Mouse (Mus musculus): Measurements from ENCODE around the gene Cpox. TPM values are rescaled to one million over a fixed set of nuclear protein-coding genes. Genes with fewer than 3 reads are reported as not detected.
A peak's percentile ranks its signal among the peaks of the same experiment; 100 is the strongest.

Gene Cpox
- polyA plus RNA-seq, 1 experiment from 2014 or later = 22.0 TPM

GRCm38 (mm10) chr16:58635866-58636265 is 34.2 kb upstream of the Cpox start:
- ATAC-seq (replicated peaks; ENCODE audit: low FRiP score) (no peak), DNase-seq (ENCODE audit: low spot score) (no peak)
- Histone ChIP-seq H3K36me3 (ENCODE audit: control insufficient read depth, insufficient read depth, low read length) (no peaks in the 10 kb centered on the region), H3K27me3 (ENCODE audit: control insufficient read depth, insufficient read depth, low read length) (no peaks in the 10 kb centered on the region), H3K9me3 (ENCODE audit: control insufficient read depth, low read length) (no peaks in the 10 kb centered on the region), H3K9ac (ENCODE audit: low read length) (no peak overlapping the region), H3K4me2 (ENCODE audit: low read depth, low read length, severe bottlenecking) (no peak overlapping the region), H3K27ac (ENCODE audit: low read depth, low read length) (no peak overlapping the region), H3K4me1 (replicated peaks; ENCODE audit: control insufficient read depth, insufficient read depth, low read length) (no peaks in the 10 kb centered on the region), H3K4me3 (ENCODE audit: low read depth, low read length) (no peak overlapping the region)
- 65% methylated on average over 2 of the region's 2 CpGs for WGBS

- 79% methylated on average over 4 of the region's 4 CpGs for WGBS
- H3K4me3 ChIP-seq (ENCODE audit: low read depth, low read length) = no peak overlapping the region
These were observed 32.6 kb upstream of the Cpox start for GRCm38 (mm10) chr16:58637448-58637847.

DNA sequence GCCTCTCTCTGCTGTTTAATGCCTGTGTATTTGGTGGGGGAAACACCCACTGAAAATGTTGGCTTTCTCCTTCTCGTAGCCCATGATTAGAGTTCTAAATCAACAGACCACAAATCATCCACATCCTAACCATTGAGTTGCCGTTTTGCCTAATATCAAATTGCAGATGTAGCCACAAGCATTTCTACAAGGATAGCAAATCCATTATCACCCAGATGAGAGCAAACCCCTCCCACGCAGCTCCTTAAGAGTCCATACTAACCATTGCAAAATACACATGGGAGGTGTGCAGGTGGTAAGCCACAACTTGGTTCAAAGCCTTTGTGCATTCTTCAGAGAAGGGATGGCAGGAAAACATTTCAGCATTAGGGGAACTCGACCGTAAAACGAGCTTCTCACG is 32.1 kb upstream of the Cpox start:
- 75% methylated on average over 7 of the region's 7 CpGs for WGBS
- Histone ChIP-seq H3K9me3 (ENCODE audit: control insufficient read depth, low read length) (no peaks in the 10 kb centered on the region), H3K9ac (ENCODE audit: low read length) (no peak overlapping the region)

More at GRCm38 (mm10) chr16:58637448-58637847, 32.6 kb upstream of the Cpox start:
- no peak overlapping the region for H3K9ac ChIP-seq (ENCODE audit: low read length)
- H3K4me1 ChIP-seq (replicated peaks; ENCODE audit: control insufficient read depth, insufficient read depth, low read length) = no peaks in the 10 kb centered on the region
- ATAC-seq (replicated peaks; ENCODE audit: low FRiP score) = no peak
- H3K27me3 ChIP-seq (ENCODE audit: control insufficient read depth, insufficient read depth, low read length) = no peaks in the 10 kb centered on the region
- no peaks in the 10 kb centered on the region for H3K36me3 ChIP-seq (ENCODE audit: control insufficient read depth, insufficient read depth, low read length)
- DNase-seq (ENCODE audit: low spot score) = no peak
- H3K4me2 ChIP-seq (ENCODE audit: low read depth, low read length, severe bottlenecking) = no peak overlapping the region
- H3K9me3 ChIP-seq (ENCODE audit: control insufficient read depth, low read length) = no peaks in the 10 kb centered on the region
- no peak overlapping the region for H3K27ac ChIP-seq (ENCODE audit: low read depth, low read length)

DNA sequence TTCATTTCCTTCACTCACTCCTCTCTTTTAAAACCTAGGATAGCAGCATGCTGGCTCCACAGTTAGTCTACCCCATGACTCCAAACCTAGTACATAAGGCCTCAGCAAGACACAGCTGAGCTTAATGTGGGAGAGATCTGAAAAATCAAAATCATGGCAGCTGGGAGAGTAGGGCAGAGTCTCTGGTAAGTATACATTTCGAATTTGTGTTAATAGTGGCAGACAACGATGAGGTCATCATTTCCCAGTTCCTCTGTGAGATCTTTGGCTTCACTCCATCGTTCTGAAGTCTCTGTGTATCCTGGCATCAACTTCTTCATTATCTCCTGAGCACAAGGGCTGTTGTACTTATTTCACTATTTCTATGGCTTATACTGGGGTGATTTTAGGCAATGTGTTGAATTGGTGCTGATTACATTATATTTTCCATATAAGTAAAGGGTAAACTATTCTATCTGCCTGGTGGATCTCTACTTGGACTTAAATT is 31.4 kb upstream of the Cpox start, which contains the start of gene E330017A01Rik:
E330017A01Rik (minus strand) TSS at position 51 of the 487 bp plus-strand sequence.
- no peaks in the 10 kb centered on the region for H3K36me3 ChIP-seq (ENCODE audit: control insufficient read depth, insufficient read depth, low read length)
- no peak within 1 kb of the TSS for H3K4me3 ChIP-seq (ENCODE audit: low read depth, low read length)
- no peak for ATAC-seq (replicated peaks; ENCODE audit: low FRiP score)
- DNase-seq (ENCODE audit: low spot score) = no peak
- H3K9ac ChIP-seq (ENCODE audit: low read length) = no peak within 1 kb of the TSS
- 92% methylated on average over 3 of the region's 3 CpGs for WGBS
- no peaks in the 10 kb centered on the region for H3K27me3 ChIP-seq (ENCODE audit: control insufficient read depth, insufficient read depth, low read length)
- H3K4me2 ChIP-seq (ENCODE audit: low read depth, low read length, severe bottlenecking) = no peak within 1 kb of the TSS
- H3K27ac ChIP-seq (ENCODE audit: low read depth, low read length) = no peak within 1 kb of the TSS
- no peaks in the 10 kb centered on the region for H3K4me1 ChIP-seq (replicated peaks; ENCODE audit: control insufficient read depth, insufficient read depth, low read length)
- H3K9me3 ChIP-seq (ENCODE audit: control insufficient read depth, low read length) = no peaks in the 10 kb centered on the region

More for the DNA sequence above, 32.1 kb upstream of the Cpox start:
- Histone ChIP-seq H3K4me3 (ENCODE audit: low read depth, low read length) (no peak overlapping the region), H3K27ac (ENCODE audit: low read depth, low read length) (no peak overlapping the region), H3K36me3 (ENCODE audit: control insufficient read depth, insufficient read depth, low read length) (no peaks in the 10 kb centered on the region), H3K4me1 (replicated peaks; ENCODE audit: control insufficient read depth, insufficient read depth, low read length) (no peaks in the 10 kb centered on the region), H3K4me2 (ENCODE audit: low read depth, low read length, severe bottlenecking) (no peak overlapping the region), H3K27me3 (ENCODE audit: control insufficient read depth, insufficient read depth, low read length) (no peaks in the 10 kb centered on the region)
- ATAC-seq (replicated peaks; ENCODE audit: low FRiP score) (no peak), DNase-seq (ENCODE audit: low spot score) (no peak)

- Histone ChIP-seq H3K4me2 (ENCODE audit: low read depth, low read length, severe bottlenecking) (no peak overlapping the region), H3K9me3 (ENCODE audit: control insufficient read depth, low read length) (no peaks in the 10 kb centered on the region), H3K4me1 (replicated peaks; ENCODE audit: control insufficient read depth, insufficient read depth, low read length) (no peaks in the 10 kb centered on the region), H3K36me3 (ENCODE audit: control insufficient read depth, insufficient read depth, low read length) (no peaks in the 10 kb centered on the region), H3K27me3 (ENCODE audit: control insufficient read depth, insufficient read depth, low read length) (no peaks in the 10 kb centered on the region), H3K27ac (ENCODE audit: low read depth, low read length) (no peak overlapping the region), H3K4me3 (ENCODE audit: low read depth, low read length) (no peak overlapping the region), H3K9ac (ENCODE audit: low read length) (no peak overlapping the region)
- ATAC-seq (replicated peaks; ENCODE audit: low FRiP score) = no peak
- no peak for DNase-seq (ENCODE audit: low spot score)
- WGBS = 98% methylated on average over 10 of the region's 10 CpGs
These were observed 20.1 kb upstream of the Cpox start for GRCm38 (mm10) chr16:58649979-58650378.

DNA sequence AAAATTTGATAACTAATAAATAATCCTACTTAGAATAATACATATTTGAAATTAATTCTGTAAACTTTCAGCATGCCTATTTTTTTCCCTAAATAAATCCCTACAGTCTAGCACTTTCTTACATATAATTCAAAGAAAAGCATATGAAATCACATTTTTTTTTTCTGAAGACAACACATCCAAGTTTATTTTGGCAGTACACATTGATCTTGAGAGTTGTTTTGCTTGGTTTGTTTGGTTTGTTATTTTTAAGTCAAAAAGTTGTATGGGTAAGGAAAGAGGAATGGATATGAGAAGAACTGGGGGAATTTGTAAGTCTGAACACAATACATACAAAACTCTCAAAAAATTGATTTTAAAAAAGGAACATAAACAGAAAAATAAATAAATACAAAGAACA is 14.3 kb upstream of the Cpox start:
- ATAC-seq (replicated peaks; ENCODE audit: low FRiP score) (no peak), DNase-seq (ENCODE audit: low spot score) (no peak)
- H3K9me3 ChIP-seq (ENCODE audit: control insufficient read depth, low read length) = no peaks in the 10 kb centered on the region
- no peaks in the 10 kb centered on the region for H3K36me3 ChIP-seq (ENCODE audit: control insufficient read depth, insufficient read depth, low read length)
- no peak overlapping the region for H3K4me2 ChIP-seq (ENCODE audit: low read depth, low read length, severe bottlenecking)
- no peaks in the 10 kb centered on the region for H3K27me3 ChIP-seq (ENCODE audit: control insufficient read depth, insufficient read depth, low read length)
- H3K27ac ChIP-seq (ENCODE audit: low read depth, low read length) = no peak overlapping the region
- no peak overlapping the region for H3K4me3 ChIP-seq (ENCODE audit: low read depth, low read length)
- no peaks in the 10 kb centered on the region for H3K4me1 ChIP-seq (replicated peaks; ENCODE audit: control insufficient read depth, insufficient read depth, low read length)
- no peak overlapping the region for H3K9ac ChIP-seq (ENCODE audit: low read length)

DNA sequence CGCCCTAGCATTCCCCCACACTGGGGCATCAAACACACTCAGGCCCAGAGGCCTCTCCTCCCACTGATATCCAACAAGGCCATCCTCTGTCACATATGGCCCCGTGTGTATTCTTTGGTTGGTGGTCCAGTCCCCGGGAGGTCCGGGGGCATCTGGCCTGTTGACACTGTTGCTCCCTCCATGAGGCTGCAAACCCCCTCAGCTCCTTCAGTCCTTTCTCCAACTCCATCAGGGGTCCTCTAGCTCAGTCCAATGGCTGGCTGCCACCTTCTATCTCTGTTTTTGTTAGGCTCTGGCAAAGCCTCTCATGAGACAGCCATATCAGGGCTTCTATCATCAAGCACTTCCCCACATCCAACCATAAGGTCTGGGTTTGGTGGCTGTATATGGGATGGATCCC is 13.6 kb upstream of the Cpox start:
- DNase-seq (ENCODE audit: low spot score) = no peak
- no peaks in the 10 kb centered on the region for H3K9me3 ChIP-seq (ENCODE audit: control insufficient read depth, low read length)
- WGBS = 82% methylated on average over 4 of the region's 4 CpGs
- H3K9ac ChIP-seq (ENCODE audit: low read length) = no peak overlapping the region
- H3K36me3 ChIP-seq (ENCODE audit: control insufficient read depth, insufficient read depth, low read length) = no peaks in the 10 kb centered on the region
- H3K4me1 ChIP-seq (replicated peaks; ENCODE audit: control insufficient read depth, insufficient read depth, low read length) = no peaks in the 10 kb centered on the region
- H3K27ac ChIP-seq (ENCODE audit: low read depth, low read length) = no peak overlapping the region
- ATAC-seq (replicated peaks; ENCODE audit: low FRiP score) = no peak
- no peak overlapping the region for H3K4me3 ChIP-seq (ENCODE audit: low read depth, low read length)
- H3K27me3 ChIP-seq (ENCODE audit: control insufficient read depth, insufficient read depth, low read length) = no peaks in the 10 kb centered on the region
- H3K4me2 ChIP-seq (ENCODE audit: low read depth, low read length, severe bottlenecking) = no peak overlapping the region

- ATAC-seq (replicated peaks; ENCODE audit: low FRiP score) (no peak), DNase-seq (ENCODE audit: low spot score) (no peak)
- Histone ChIP-seq H3K27me3 (ENCODE audit: control insufficient read depth, insufficient read depth, low read length) (no peaks in the 10 kb centered on the region), H3K4me1 (replicated peaks; ENCODE audit: control insufficient read depth, insufficient read depth, low read length) (no peaks in the 10 kb centered on the region), H3K27ac (ENCODE audit: low read depth, low read length) (no peak overlapping the region), H3K9ac (ENCODE audit: low read length) (no peak overlapping the region), H3K36me3 (ENCODE audit: control insufficient read depth, insufficient read depth, low read length) (no peaks in the 10 kb centered on the region), H3K4me3 (ENCODE audit: low read depth, low read length) (no peak overlapping the region), H3K9me3 (ENCODE audit: control insufficient read depth, low read length) (no peaks in the 10 kb centered on the region), H3K4me2 (ENCODE audit: low read depth, low read length, severe bottlenecking) (no peak overlapping the region)
- 89% methylated on average over 6 of the region's 6 CpGs for WGBS
These were observed 11.4 kb upstream of the Cpox start for GRCm38 (mm10) chr16:58658668-58659067.

- no peak overlapping the region for H3K27ac ChIP-seq (ENCODE audit: low read depth, low read length)
- no peak overlapping the region for H3K4me2 ChIP-seq (ENCODE audit: low read depth, low read length, severe bottlenecking)
- H3K4me1 ChIP-seq (replicated peaks; ENCODE audit: control insufficient read depth, insufficient read depth, low read length) = no peaks in the 10 kb centered on the region
- H3K27me3 ChIP-seq (ENCODE audit: control insufficient read depth, insufficient read depth, low read length) = no peaks in the 10 kb centered on the region
- DNase-seq (ENCODE audit: low spot score) (no peak), ATAC-seq (replicated peaks; ENCODE audit: low FRiP score) (0 out of 2 replicates have a peak, but pooled peaks have one; percentile 18)
- H3K36me3 ChIP-seq (ENCODE audit: control insufficient read depth, insufficient read depth, low read length) = no peaks in the 10 kb centered on the region
- H3K4me3 ChIP-seq (ENCODE audit: low read depth, low read length) = no peak overlapping the region
- H3K9ac ChIP-seq (ENCODE audit: low read length) = no peak overlapping the region
- no peaks in the 10 kb centered on the region for H3K9me3 ChIP-seq (ENCODE audit: control insufficient read depth, low read length)
- WGBS = 77% methylated on average over 5 of the region's 5 CpGs
These were observed 8.3 kb upstream of the Cpox start for GRCm38 (mm10) chr16:58661826-58662225.

All from forebrain, embryonic 11.5 days (tissue).